Mouse (Mus musculus) lung, adult 2 months (tissue): ENCODE measurements around the gene Hal.

Experiments
- CTCF ChIP-seq: fragments of 200-500 bp; IDR thresholded peaks from 2 replicates; pipeline ENCODE4 v1.5.1; 2011; ENCODE audit warnings: mild to moderate bottlenecking, low read length, control low read depth; ENCODE audit not compliant: insufficient read depth
- POLR2A ChIP-seq: fragments of 200-500 bp; IDR thresholded peaks from 2 replicates; pipeline ENCODE4 v1.6.1; 2011; ENCODE audit warnings: low read depth, mild to moderate bottlenecking, control low read depth, low read length, borderline replicate concordance; ENCODE audit errors: extremely low read depth

DNA sequence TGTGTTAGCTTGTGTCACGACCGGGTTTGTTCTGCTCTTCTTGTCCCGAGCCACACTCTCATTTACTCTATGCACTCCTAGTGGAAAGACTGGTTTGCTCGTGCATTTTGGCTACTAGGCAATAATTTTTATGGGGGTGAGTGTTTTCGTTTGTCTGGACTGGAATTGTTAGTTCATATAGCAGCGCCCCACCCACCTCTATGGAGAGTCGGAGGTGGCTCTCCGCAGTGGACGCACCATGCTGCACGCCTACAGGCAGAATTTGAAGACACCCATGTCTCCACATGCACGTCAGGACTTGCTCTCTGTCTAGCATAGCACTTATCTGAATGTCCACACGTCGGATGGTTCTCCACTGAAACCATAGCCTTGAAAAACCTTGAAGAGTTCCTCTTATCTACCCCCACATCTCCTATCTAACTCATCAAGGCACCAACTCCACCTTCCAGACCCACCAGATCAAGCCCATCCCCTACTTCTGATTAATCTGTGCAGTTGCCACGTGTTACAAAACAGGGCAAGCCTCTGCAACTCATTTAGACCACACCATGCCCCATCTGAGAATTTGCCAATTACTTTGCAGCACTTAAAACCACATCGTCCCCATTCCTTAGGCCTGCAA, 21.1 kb downstream of the Hal start:
- TF ChIP-seq CTCF = no peak
- no peak for TF ChIP-seq POLR2A
